Mouse (Mus musculus): ENCODE measurements around the gene Olfr54.
"Not testable (repeated sequence)": the region's sequence is repeated elsewhere in the genome, so short reads cannot be mapped to it uniquely, and the experiment has no call there.

Gene Olfr54

GRCm38 (mm10) chr11:51013936-51014335 lies at the start of gene Olfr54:
Gene Olfr54 (plus strand): TSS chr11:51014236.
- DNase-seq, result no peak

- DNase-seq, result no peak
Observed at GRCm38 (mm10) chr11:50964886-50965285, 49.1 kb upstream of the Olfr54 start.

GRCm38 (mm10) chr11:50966230-50966629 lies 47.8 kb upstream of the Olfr54 start, which contains the start of gene Olfr1378:
Gene Olfr1378 (plus strand): TSS chr11:50966530.
- no peak for DNase-seq

- no peak for DNase-seq
Observed at GRCm38 (mm10) chr11:50977216-50977615, 36.8 kb upstream of the Olfr54 start.

GRCm38 (mm10) chr11:50981667-50982066 lies 32.4 kb upstream of the Olfr54 start, which contains the start of gene Olfr1377:
Gene Olfr1377 (plus strand): TSS chr11:50981967.
- DNase-seq, result no peak

- no peak for DNase-seq
Observed at GRCm38 (mm10) chr11:51003296-51003695, 10.7 kb upstream of the Olfr54 start, which contains the start of gene Olfr51. Gene Olfr51 (plus strand): TSS chr11:51003596.

GRCm38 (mm10) chr11:51011821-51012220 lies 2.2 kb upstream of the Olfr54 start:
- DNase-seq, result peak; percentile 34 to 41

- DNase-seq, result no peak
Observed at GRCm38 (mm10) chr11:51016341-51016740, 2.3 kb downstream of the Olfr54 start.

GRCm38 (mm10) chr11:51026811-51027210 lies 12.8 kb downstream of the Olfr54 start:
- DNase-seq, result not testable (repeated sequence)

- DNase-seq, result not testable (repeated sequence)
Observed at GRCm38 (mm10) chr11:51029381-51029780, 15.3 kb downstream of the Olfr54 start.

- no peak for DNase-seq
Observed at GRCm38 (mm10) chr11:51030225-51030624, 16.2 kb downstream of the Olfr54 start.

- DNase-seq, result peak in 1 of 2 experiments; percentile 20
Observed at GRCm38 (mm10) chr11:51032851-51033250, 18.8 kb downstream of the Olfr54 start.

- DNase-seq, result not testable (repeated sequence)
Observed at GRCm38 (mm10) chr11:51034141-51034540, 20.1 kb downstream of the Olfr54 start.

GRCm38 (mm10) chr11:51035951-51036350 lies 21.9 kb downstream of the Olfr54 start:
- DNase-seq, result no peak

GRCm38 (mm10) chr11:51044776-51045175 lies 30.7 kb downstream of the Olfr54 start:
- not testable (repeated sequence) for DNase-seq

- DNase-seq, result not testable (repeated sequence)
Observed at GRCm38 (mm10) chr11:51047809-51048208, 33.8 kb downstream of the Olfr54 start, which contains the start of gene Olfr1375. Gene Olfr1375 (plus strand): TSS chr11:51048109.

GRCm38 (mm10) chr11:51051678-51052077 lies 37.6 kb downstream of the Olfr54 start:
- no peak for DNase-seq

- no peak for DNase-seq
Observed at GRCm38 (mm10) chr11:51053230-51053629, 39.2 kb downstream of the Olfr54 start.

GRCm38 (mm10) chr11:51059151-51059571 lies 45.1 kb downstream of the Olfr54 start, which contains the start of gene Zfp354a:
Gene Zfp354a (plus strand): TSS chr11:51059257.
- peak; percentile 74 to 79 for DNase-seq

GRCm38 (mm10) chr11:51059640-51060039 lies 45.6 kb downstream of the Olfr54 start:
- DNase-seq, result no peak

- no peak for DNase-seq
Observed at GRCm38 (mm10) chr11:51060981-51061380, 46.9 kb downstream of the Olfr54 start.

- DNase-seq, result no peak
Observed at GRCm38 (mm10) chr11:51063276-51063675, 49.2 kb downstream of the Olfr54 start.

GRCm38 (mm10) chr11:51063841-51064240 lies 49.8 kb downstream of the Olfr54 start:
- no peak for DNase-seq
